Mouse (Mus musculus): Measurements from ENCODE around the gene Soga1.

Gene Soga1

DNA sequence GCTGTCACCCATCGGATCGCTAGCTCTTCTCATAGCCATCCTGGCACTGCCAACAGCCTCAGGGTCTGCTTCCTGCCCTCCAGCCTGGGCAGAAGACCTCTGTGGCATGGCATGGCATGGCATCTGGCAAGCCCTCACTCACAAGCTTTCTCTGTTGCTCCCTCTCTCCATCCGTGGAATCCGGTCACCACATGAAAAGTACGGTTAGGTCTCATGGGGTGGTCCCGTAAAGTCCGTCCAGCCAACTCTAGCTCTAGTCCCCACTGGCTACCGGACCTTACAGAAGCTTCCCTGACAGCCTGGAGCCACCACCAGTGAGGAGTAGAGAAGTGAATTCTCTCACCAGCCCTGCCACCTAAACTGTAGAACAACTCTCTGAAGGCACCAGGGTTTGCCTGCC lies 2.3 kb upstream of the Soga1 start:
- in situ Hi-C loops (cut with MseI, MboI) = no loop called here

DNA sequence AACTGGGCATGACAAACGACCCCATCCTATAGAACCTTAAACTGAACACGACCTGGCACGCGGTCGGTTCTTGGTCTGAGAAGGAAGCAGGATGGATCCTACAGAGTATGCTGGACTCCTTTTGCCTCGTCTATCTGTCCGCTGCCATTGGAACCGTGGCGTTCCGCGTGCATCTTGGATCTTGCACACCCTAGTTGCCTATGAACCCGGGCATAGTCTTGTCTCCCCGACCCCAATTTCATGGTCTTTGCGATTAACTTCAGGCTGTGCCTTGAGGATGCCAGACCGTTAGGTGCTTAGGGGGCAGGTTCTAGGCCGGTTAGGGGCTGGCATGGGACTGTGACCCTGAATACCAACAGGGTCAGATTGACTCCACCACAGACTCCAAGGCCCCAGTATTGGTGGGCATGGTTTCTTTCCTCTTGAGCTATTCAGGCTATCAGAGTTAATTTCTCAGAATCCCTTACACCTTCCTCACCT lies 687 bp upstream of the Soga1 start:
- in situ Hi-C loops (cut with MseI, MboI) = no loop called here

DNA sequence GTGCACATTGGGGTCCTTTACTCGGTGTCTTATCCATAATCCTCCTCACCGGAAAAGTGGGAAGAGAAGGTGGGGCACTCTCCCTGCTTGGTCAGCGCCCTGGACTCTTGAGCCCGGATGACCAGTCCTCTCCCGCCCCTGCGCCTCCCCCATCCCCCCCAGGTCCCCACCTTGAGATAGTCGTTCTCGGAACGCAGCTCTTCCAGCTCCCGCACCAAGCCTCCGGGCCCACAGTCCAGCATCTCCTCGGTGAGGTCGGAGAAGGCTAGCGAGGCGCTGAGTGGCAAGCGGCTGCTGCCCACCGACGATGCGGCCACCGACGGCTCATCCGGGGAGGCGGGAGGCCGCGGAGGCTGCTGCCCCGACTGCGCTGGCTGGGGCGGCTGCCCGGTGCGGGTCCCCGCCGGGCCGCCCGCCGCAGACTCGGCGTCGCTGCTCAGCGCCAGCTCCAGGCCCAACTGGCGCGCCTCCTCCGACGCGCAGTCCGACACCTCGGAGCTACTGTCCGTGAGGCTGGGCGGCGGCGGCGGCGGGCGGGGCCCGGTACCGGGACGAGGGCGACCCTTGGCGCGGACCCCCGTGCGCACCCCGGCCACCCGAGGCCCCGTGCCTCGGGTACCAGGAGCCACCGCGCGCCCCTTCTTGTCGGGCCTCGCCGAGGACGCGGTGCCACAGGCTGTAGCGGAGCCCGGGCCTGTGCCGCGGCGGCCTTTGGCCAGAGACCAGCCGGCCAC lies 828 bp downstream of the Soga1 start:
- in situ Hi-C loops (cut with MseI, MboI) = no loop called here

DNA sequence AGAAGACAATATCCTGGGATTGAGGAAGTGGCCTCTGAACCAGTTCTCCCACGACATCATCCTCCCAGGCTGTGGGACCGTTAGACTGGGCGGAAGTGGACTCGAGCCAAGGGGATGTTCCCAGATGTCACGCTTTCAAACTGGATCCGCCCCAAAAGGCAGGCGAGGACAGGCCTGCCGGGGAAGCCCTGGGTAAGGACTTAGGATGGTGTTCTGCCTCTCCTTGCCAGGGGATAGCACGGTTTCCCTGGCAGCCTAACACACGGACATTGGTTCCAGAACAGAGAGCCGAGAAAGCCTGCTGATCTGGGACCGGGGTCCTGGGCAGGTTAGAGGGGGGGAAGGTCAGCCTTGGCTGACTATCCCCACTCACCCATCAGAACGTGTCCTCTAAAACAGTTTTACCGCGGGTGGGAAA lies 1.4 kb downstream of the Soga1 start:
- in situ Hi-C loops (cut with MseI, MboI) = no loop called here

DNA sequence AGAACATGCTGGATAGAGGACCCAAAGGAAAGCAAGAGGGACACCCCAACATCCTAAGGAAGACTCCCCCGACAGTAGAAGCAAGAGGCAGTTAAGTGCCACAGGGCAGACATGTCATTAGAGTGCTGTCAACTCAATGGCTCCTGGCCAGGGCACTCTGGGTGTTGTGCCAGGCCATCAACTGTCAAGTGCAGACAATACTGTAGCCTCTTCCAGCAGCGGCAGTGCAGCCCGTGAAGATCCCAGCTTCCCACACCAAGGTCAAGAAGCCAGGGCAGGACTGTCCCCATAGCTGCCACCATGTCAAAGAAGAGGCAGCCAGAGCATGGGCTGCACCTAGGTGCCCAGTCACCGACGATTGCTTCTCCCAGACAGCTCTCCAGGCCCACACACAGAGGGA lies 1.9 kb downstream of the Soga1 start:
- in situ Hi-C loops (cut with MseI, MboI) = no loop called here

DNA sequence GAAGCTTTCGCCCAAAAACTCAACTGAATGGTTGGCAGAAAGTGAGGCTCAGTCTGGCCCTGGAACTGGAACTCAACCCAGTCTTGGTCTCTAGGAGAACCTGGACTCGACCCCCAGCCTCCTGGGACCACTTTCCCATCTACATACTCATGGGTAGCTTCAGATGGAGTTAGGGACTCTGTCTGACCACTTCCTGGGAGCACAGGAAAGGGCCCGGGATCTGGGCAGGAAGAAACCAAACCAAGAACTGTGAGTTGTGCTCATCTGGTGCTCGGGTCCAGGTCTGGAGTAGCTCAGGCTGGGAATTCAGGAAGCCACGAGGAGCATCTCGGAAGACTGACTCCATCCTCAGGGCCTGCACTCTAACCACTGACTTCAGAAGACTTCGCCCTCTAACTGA lies 2.5 kb downstream of the Soga1 start:
- in situ Hi-C loops (cut with MseI, MboI) = no loop called here

DNA sequence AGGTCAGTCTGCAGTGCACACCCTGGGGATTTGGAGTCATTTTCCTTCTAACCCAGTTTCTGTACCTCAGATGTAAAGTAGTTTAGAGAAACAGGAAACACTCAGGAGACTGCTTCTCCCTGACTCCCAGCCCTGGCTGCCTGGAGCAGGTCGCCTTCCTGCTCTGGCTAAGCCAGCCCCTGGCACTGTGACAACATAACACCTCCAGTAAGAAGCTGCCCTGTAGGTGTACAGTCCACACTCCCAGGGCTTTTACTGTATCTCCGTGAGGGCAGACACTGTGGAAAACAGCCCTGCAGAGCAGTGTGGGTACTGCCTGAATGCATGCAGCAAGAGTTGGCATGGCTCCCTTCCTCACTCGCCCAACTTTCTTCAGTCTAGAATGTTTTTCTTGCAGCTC lies 3.4 kb downstream of the Soga1 start:
- in situ Hi-C loops (cut with MseI, MboI) = no loop called here

DNA sequence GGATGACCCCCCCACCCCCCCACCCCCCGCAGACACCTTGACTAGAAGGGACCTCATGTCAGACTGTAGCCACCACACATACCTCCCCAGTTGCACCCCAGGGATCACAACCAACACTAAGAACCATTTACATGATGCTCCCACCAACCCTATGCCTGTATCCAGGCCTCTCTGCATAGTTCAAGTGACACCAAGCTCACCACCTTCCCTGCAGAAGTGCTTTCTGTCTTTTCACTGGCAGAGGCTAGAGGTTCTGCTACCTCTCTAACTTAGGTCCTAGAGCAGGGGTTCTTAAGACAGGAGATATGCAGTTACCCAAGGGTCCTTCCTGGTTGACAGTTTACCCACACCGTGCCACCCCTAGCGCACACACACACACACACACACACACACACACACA lies 3.8 kb downstream of the Soga1 start:
- in situ Hi-C loops (cut with MseI, MboI) = no loop called here

DNA sequence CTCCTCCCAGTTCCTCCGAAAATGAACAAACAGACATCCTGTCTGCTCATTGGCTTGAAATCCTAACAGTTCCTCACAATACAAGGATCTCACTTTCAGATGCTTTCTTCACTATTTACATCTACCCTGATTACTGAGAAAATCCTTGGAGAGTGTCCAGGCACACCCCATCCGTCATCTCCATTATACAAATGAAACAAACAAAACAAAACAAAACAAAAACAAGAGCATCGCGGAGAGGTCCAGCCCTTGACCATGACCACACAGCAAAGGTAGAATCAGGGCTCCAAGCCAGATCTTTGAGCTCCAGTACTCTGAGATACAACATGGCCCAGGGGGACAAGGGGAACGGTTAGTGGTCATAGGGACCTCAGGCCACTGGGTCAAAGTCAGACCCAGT lies 4.3 kb downstream of the Soga1 start:
- in situ Hi-C loops (cut with MseI, MboI) = no loop called here

DNA sequence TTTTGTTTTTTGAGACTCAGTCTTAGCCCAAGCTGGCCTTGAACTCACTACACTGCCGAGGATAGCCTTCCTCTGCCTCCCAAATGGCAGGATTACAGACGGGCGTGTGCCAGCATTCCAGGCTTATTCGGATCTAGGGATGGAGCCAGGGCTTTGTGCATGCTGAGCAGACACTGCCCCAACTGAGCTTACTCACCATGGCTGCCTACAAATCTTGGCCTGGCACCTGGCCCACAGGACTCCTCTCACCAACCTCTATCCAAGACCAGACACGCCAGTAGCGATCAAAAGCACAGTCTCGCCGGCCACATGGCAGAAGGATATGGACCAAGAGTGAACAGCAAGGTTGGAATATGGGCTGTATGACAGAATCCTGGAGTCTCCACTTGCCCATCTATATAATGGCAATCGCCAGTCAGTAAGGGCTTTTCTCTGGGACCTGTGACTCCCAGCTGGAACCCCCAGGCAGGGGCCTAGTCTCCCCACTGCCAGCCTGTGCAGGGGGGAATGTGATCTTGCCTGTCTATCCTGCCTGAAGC lies 4.8 kb downstream of the Soga1 start:
- in situ Hi-C loops (cut with MseI, MboI) = no loop called here

DNA sequence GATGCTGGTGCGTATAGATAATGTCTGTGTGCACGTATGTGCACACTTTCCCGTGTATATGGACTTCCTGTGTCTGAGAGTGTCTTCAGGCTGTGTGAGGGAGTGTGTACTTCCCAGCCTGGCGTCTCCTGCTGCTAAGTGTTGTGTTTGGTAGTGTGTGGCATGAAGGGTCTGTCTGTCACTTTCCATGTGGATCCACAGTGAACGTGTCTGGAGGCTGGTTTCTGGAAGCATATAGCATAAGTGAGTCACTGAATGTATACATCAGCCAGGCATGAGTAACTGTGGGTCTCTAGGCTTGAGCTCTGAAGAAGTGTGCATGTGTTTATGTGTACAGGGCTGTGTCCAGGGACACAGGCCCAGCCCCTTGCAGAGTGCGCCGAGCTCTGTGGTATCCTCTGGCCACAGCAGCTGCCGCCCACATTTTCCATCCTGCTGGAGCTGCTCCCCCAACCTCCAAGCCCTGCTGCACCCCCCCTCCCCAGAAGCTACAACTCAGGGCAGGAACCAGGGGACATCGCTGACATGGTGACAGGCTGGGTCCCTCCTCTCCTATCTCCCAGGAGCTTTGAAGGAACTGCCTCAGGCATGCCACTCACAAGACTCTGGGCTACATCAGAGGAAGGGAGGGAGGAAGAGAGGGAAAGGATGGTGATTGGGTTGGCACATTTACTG lies 5.5 kb downstream of the Soga1 start:
- in situ Hi-C loops (cut with MseI, MboI) = no loop called here

DNA sequence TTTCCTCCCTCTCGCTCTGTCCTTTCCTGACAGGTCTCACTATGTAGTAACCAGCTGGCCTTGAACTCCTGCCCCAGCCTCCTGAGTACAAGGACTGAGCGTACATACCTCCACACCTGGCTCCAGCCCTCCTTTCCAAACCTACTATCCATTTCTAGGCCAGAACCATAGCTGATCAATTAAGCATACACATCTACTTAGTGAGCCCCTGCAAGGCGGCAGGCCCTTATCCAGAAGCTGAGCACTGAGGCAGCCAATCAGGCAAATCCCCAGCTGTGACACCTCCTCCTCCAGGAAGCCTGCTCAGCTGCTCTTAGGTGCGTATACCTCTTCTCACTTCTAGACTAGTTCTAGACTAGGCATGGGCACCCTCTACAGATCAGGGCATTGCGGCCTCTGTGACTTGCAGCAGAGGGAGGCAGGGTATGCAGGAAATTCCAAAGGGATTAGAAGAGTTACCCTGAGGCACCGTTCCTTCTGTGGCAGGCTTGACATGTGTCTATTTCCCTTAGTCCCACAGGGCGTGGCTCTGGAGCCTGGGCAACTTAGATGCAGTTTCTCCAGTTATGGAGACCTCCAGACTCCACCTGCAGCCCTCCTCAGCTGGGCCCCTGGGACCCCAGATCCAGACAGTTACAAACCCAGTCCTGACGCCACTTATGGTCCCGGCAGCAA lies 6.6 kb downstream of the Soga1 start:
- in situ Hi-C loops (cut with MseI, MboI) = no loop called here

DNA sequence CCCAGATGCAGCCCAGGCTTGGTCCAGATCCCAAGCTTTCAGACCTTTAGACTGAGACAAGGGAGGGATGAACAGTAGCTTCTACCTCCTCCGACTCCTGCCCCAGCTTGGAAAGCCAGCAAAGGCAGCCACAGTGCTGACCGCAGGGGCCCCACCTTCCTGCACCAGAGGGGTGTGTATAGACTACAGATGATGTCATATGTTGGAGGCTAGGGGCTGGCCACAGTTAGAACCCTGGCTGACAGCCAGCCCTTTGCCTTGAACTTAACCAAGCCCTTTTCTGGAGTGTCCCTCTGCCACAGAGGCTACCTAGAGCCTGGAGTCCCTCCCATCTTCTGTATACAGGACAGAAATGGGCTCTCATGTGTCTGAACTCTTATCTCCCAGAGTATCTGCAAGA lies 7.5 kb downstream of the Soga1 start:
- in situ Hi-C loops (cut with MseI, MboI) = no loop called here

DNA sequence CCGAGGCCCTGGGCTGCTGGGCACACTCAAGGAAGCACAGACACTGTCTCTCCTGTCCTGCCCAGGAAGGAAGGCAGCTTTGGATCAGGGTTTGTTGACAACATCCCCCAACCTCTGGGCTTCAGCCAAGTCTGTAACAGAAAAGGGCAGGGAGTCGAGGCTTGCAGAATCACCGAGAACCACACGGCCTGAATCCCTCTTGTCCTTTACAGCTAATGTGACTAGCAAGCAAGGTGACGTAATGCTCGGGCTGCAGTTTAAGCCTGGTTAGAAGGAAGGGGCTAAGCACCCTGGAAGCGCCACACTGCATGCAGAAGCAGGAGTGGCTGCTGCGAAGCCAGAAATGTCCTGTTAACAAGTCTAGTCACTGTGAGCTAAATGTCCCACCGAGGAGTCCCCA lies 8.7 kb downstream of the Soga1 start:
- in situ Hi-C loops (cut with MseI, MboI) = no loop called here

DNA sequence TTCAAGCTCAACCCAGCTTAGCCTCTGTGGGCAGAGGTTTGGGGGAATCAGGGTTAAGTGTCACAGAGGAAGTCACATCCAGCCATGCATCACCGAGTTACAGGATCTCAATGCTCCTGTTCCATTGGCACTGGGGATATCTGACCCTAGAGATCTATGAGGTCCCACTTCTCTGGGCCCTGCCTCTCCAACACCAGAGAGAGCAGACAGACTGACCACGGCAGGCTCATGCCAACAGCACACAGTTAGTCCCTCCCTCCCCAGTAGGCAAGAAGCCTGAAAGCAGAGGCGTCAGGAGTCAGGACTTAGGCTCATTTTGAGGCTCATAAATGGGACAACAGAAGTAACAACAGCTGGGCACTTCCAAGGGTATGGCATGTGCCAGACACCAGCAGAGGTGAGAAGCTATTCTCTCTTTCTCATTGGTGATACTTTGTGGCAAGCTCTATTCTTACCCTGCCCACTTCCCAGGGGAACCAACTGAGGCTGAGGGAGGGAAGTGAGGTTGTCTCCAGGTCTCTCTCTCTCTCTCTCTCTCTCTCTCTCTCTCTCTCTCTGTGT lies 9.2 kb downstream of the Soga1 start:
- in situ Hi-C loops (cut with MseI, MboI) = no loop called here

DNA sequence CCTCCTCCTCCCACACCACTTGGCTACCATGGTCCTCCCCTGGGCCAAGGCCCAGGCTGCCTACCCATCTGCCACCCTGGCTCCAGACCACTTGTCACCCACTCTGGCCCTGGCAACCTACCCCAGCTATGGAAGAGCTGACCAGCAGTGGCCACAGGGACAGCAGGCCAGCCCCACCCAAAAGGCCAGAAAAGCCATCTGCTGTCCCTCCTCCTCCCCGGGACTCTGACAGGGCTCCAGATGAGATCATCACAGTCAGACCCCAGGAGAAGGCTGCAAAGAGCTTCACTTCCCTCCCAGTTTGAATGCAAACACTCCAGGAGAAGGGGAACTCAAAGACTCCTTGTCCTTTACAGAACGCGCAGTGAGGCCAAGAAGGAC lies 9.7 kb downstream of the Soga1 start:
- in situ Hi-C loops (cut with MseI, MboI) = no loop called here

DNA sequence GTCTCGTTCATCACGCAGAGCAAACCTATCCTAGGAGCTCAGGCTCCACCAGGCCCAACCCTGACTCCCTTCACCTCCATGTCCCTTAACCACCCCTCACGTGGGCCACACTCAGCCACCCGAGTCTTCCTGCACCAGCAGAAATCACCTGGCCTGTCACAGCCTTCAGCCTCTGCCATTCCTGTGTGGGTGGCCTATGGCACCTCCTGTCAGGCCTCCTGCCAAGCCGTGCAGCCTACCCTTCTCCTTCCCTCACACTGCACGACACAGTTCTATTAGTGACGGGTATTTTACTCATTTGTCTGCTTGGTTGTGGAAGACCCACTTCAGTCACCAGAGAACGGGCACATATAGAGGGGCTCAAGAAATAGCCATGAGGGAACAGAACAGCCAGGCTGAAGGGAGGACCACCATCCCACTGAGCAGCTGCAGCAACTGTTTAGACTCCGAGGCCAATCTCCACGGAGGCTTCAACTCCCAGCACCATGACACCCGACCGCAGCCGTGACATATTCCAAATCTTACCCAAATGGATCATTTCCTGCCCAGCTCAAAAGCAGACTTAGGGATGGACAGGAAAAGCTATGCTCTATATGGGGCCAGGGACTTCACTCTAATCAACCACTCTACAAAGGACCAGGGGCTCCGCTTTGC lies 10.2 kb downstream of the Soga1 start:
- in situ Hi-C loops (cut with MseI, MboI) = no loop called here

DNA sequence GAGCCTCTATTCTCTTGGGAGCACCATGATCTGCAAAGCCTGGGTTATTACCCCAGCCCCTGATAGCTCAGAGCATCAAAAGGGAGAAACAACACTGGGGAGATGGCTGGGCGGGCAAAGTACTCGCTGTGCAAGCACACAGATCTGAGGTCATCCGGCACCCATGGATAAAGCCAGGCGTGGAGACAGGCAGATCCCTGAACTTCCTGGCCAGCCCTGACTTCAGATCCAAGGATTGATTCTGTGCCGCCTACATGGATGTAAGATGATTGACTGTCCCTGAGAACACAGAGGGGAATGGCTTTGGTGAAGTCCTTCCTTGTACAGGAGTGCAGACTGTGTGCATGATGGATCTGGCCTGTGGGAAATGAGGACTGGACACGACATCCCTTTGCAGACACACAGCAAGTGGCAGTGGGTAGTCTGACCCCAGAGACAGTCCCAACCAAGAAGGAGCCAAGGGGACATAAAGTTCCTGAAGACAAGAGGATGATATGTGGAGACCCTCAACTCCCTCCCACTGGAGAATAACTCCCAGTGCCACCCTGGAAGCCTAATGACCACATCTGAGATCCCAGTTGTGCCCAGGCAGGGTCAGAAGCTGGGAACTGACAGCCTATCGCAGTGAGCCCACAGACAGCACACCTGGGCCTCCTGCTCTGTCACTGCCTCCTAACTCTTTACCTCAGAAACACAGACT lies 12.2 kb downstream of the Soga1 start:
- in situ Hi-C loops (cut with MseI, MboI) = no loop called here

DNA sequence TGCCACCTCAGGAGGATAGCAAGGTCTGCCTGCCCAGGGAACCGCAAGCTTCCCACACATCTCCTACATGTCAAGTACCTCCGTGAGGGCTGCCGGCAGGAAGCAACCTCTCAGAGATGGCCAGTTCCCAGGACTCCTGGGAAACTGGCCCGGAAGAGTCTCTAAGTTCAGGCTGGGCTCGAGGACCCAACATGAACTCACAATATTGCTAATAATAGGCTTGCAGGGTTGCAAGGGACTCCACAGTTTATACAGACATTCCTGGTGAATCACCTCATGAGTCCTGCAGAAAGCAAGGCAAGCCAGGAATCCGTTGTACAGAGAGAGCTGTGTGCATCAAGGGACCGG lies 13.2 kb downstream of the Soga1 start:
- in situ Hi-C loops (cut with MseI, MboI) = no loop called here

DNA sequence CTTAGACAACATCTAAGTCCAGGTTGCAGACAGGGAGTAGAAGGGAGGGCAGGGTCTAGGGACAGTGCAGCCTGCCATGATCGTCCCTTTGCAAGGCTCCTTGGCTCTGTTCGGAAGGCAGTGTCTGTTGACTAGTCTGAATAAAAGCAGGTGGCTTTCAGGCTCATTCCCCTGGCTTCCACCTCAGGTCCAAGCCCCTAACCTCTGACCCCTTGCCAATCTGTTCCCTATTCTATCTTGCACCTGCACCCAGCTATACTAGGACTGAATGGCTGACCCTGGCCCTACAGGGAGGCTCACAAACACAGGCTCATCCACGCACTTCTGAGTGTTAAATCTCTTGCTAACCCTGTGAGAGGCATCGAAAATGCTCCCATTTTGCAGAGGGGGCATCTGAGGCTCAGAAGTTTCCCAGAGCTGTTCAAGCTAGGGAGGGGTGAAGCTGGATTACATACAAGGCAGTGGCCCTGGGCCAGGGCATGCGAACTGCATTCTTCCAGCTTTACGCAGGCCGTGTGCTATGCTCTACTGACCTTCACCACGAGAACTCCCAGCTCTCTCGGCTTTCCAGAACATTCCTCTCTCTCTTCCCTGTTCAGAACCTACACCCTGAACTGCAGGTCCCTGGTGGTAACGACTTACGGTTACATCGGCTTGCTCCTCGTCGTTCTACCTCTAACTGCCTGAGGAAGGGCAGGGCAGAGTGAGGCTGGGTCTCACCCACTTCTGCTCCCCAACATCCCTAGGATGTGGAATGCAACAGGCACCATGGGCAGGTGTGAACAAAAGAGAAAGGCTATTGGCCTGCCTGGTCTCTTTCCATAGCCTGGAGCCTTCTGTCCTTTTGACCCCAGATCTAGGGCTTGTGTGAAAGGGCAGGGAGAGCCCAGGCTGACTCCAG lies 13.8 kb downstream of the Soga1 start:
- in situ Hi-C loops (cut with MseI, MboI) = no loop called here

Measured in mouse trophoblast stem cell (cell line).